Mouse (Mus musculus): ENCODE measurements around the gene Ptges2.

GRCm38 (mm10) chr2:32357710-32358109 is 38.0 kb upstream of the Ptges2 start:
- TF ChIP-seq POLR2A (IDR thresholded peaks at IDR 0.05; ENCODE audit: borderline replicate concordance, extremely low read depth, insufficient read depth, insufficient read length, poor library complexity, severe bottlenecking) (no peak), CTCF (IDR thresholded peaks at IDR 0.05; ENCODE audit: borderline replicate concordance, extremely low read depth, insufficient read depth, insufficient read length) (no peak)

All from brain, embryonic 14.5 days (tissue).